Mouse (Mus musculus) heart, postnatal 0 days (tissue): Measurements from ENCODE around the gene Slc34a2. TPM values are rescaled to one million over a fixed set of nuclear protein-coding genes. Genes with fewer than 3 reads are reported as not detected.

Experiments
- ATAC-seq: fragments of 200-750 bp; cut with Nextera tagmentation; 2 replicates; pipeline ENCODE4 v1.8.0; 2017; ENCODE audit warnings: low read depth, moderate number of reproducible peaks, moderate library complexity; ENCODE audit not compliant: insufficient read depth
- DNase-seq: peaks from one replicate; pipeline ENCODE4 v3.0.0-alpha.2; 2016; ENCODE audit warnings: low spot score
- H3K27ac ChIP-seq: fragments of 300-500 bp; sonication (generic); 2 replicates; pipeline ENCODE4 v1.5.1; 2014; ENCODE audit warnings: low read depth, mild to moderate bottlenecking
- H3K27me3 ChIP-seq: fragments of 300-500 bp; sonication (generic); 2 replicates; pipeline ENCODE4 v1.6.1; 2014; ENCODE audit warnings: low read length, mixed read lengths; ENCODE audit not compliant: control insufficient read depth, insufficient read depth
- H3K36me3 ChIP-seq: fragments of 300-500 bp; sonication (generic); replicated peaks from 2 replicates; pipeline ENCODE4 v1.6.1; 2014; ENCODE audit warnings: low read length, mixed read lengths; ENCODE audit not compliant: control insufficient read depth, insufficient read depth
- H3K4me1 ChIP-seq: fragments of 300-500 bp; sonication (generic); 2 replicates; pipeline ENCODE4 v1.6.1; 2014; ENCODE audit warnings: antibody characterized with exemption; ENCODE audit not compliant: control insufficient read depth, insufficient read depth
- H3K4me2 ChIP-seq: fragments of 300-500 bp; sonication (generic); 2 replicates; pipeline ENCODE4 v1.6.1; 2014; ENCODE audit warnings: low read depth, mild to moderate bottlenecking, low read length, moderate library complexity
- H3K4me3 ChIP-seq: fragments of 300-500 bp; sonication (generic); 2 replicates; pipeline ENCODE4 v1.5.1; 2014; ENCODE audit warnings: low read depth, low read length
- H3K9ac ChIP-seq: fragments of 300-500 bp; sonication (generic); replicated peaks from 2 replicates; pipeline ENCODE4 v1.6.1; 2014; ENCODE audit warnings: low read depth, low read length, mixed read lengths
- H3K9me3 ChIP-seq: fragments of 300-500 bp; sonication (generic); replicated peaks from 2 replicates; pipeline ENCODE4 v1.6.1; 2016; ENCODE audit warnings: low read length; ENCODE audit not compliant: control insufficient read depth
- CTCF ChIP-seq: IDR thresholded peaks from 2 replicates; pipeline ENCODE4 v1.5.1; 2016; ENCODE audit warnings: antibody characterized with exemption, control low read depth, low read depth
- EP300 ChIP-seq: IDR thresholded peaks from 2 replicates; pipeline ENCODE4 v1.6.1; 2016; ENCODE audit warnings: antibody characterized with exemption, low read depth
- WGBS: fragments of 180-500 bp; shearing (Covaris S2); extraction: QIAGEN DNeasy Blood & Tissue Kit; methylation state at CpG from one replicate; pipeline ENCODE4 v1.1.7; 2014; 5-methylcytosine and 5-hydroxymethylcytosine counted together
- polyA plus RNA-seq: library from polyadenylated mRNA; unstranded; fragments of >200 nt; fragmentation: Nextera tagmentation; extraction: Ambion mirVana; gene quantifications from 2 replicates; pipeline ENCODE4 v1.2.1, GENCODE M21; 2015
- total RNA-seq: library from RNA; depleted of rRNA; stranded (reverse); fragments of >200 nt; gene quantifications from 2 replicates; pipeline ENCODE4 v1.2.3, GENCODE M21; 2014; ENCODE audit warnings: low replicate concordance

Gene Slc34a2
- total and polyA plus RNA-seq, 2 experiments from 2014 or later: 0.19 to 0.34 TPM

- WGBS: 38% methylated on average over 4 of the region's 4 CpGs
- H3K4me2 ChIP-seq: no peak overlapping the region
- no peak for DNase-seq
- H3K36me3 ChIP-seq: no peaks in the 10 kb centered on the region
- no peak overlapping the region for H3K9ac ChIP-seq
- H3K4me1 ChIP-seq: no peaks in the 10 kb centered on the region
- no peak for ATAC-seq
- H3K27ac ChIP-seq: no peak overlapping the region
- TF ChIP-seq CTCF (no peak), EP300 (no peak)
- no peak overlapping the region for H3K4me3 ChIP-seq
- no peaks in the 10 kb centered on the region for H3K9me3 ChIP-seq
- H3K27me3 ChIP-seq: no peaks in the 10 kb centered on the region
Observed at GRCm38 (mm10) chr5:53106125-53106524, 68.2 kb downstream of the Slc34a2 start.

- no peak for ATAC-seq
- Histone ChIP-seq H3K27ac (no peak overlapping the region), H3K4me2 (no peak overlapping the region), H3K4me3 (no peak overlapping the region), H3K36me3 (no peaks in the 10 kb centered on the region), H3K4me1 (no peaks in the 10 kb centered on the region), H3K9ac (no peak overlapping the region), H3K27me3 (no peaks in the 10 kb centered on the region), H3K9me3 (no peaks in the 10 kb centered on the region)
- 40% methylated on average over 4 of the region's 4 CpGs for WGBS
- TF ChIP-seq EP300 (no peak), CTCF (no peak)
- DNase-seq: no peak
Observed at GRCm38 (mm10) chr5:53106731-53107130, 68.8 kb downstream of the Slc34a2 start.

GRCm38 (mm10) chr5:53108026-53108425, 70.1 kb downstream of the Slc34a2 start:
- H3K9ac ChIP-seq: no peak overlapping the region
- TF ChIP-seq CTCF (no peak), EP300 (no peak)
- H3K9me3 ChIP-seq: peaks cover under 1% of the 10 kb centered on the region; the same call in 1 of the 2 replicates
- no peak overlapping the region for H3K4me3 ChIP-seq
- DNase-seq (no peak), ATAC-seq (no peak)
- H3K36me3 ChIP-seq: no peaks in the 10 kb centered on the region
- no peaks in the 10 kb centered on the region for H3K4me1 ChIP-seq
- H3K27ac ChIP-seq: no peak overlapping the region
- H3K27me3 ChIP-seq: no peaks in the 10 kb centered on the region
- no peak overlapping the region for H3K4me2 ChIP-seq
- WGBS: 77% methylated on average over 9 of the region's 9 CpGs

GRCm38 (mm10) chr5:53108668-53109067, 70.8 kb downstream of the Slc34a2 start:
- H3K4me1 ChIP-seq: no peaks in the 10 kb centered on the region
- H3K4me3 ChIP-seq: no peak overlapping the region
- TF ChIP-seq CTCF (no peak; the same call in 1 of the 2 replicates), EP300 (no peak)
- H3K27ac ChIP-seq: no peak overlapping the region
- WGBS: 67% methylated on average over 1 of the region's 1 CpGs
- ATAC-seq (no peak), DNase-seq (no peak)
- H3K9me3 ChIP-seq: peaks cover 4% of the 10 kb centered on the region; the same call in 1 of the 2 replicates
- no peak overlapping the region for H3K4me2 ChIP-seq
- H3K36me3 ChIP-seq: no peaks in the 10 kb centered on the region
- H3K27me3 ChIP-seq: no peaks in the 10 kb centered on the region
- no peak overlapping the region for H3K9ac ChIP-seq

- no peaks in the 10 kb centered on the region for H3K4me1 ChIP-seq
- DNase-seq (no peak), ATAC-seq (no peak)
- no peak overlapping the region for H3K9ac ChIP-seq
- no peak overlapping the region for H3K4me3 ChIP-seq
- peaks cover 4% of the 10 kb centered on the region; the same call in 1 of the 2 replicates for H3K9me3 ChIP-seq
- H3K27me3 ChIP-seq: no peaks in the 10 kb centered on the region
- H3K27ac ChIP-seq: no peak overlapping the region
- H3K4me2 ChIP-seq: no peak overlapping the region
- H3K36me3 ChIP-seq: no peaks in the 10 kb centered on the region
- 54% methylated on average over 4 of the region's 4 CpGs for WGBS
- no peak for TF ChIP-seq EP300
- TF ChIP-seq CTCF: no peak
Observed at GRCm38 (mm10) chr5:53110225-53110624, 72.3 kb downstream of the Slc34a2 start.

GRCm38 (mm10) chr5:53111036-53111435, 73.2 kb downstream of the Slc34a2 start:
- ATAC-seq (no peak), DNase-seq (no peak)
- no peak overlapping the region for H3K4me2 ChIP-seq
- no peaks in the 10 kb centered on the region for H3K4me1 ChIP-seq
- peaks cover 4% of the 10 kb centered on the region; the same call in 1 of the 2 replicates for H3K9me3 ChIP-seq
- H3K9ac ChIP-seq: no peak overlapping the region
- no peaks in the 10 kb centered on the region for H3K36me3 ChIP-seq
- no peak overlapping the region for H3K4me3 ChIP-seq
- no peaks in the 10 kb centered on the region for H3K27me3 ChIP-seq
- no peak overlapping the region for H3K27ac ChIP-seq
- WGBS: 63% methylated on average over 5 of the region's 5 CpGs
- TF ChIP-seq CTCF (no peak), EP300 (no peak)
